Mouse (Mus musculus): ENCODE measurements around the gene Ovca2. TPM values are rescaled to one million over a fixed set of nuclear protein-coding genes. Genes with fewer than 3 reads are reported as not detected.

Ovca2 gene
- total RNA-seq, 1 experiment, result 14.8 TPM

DNA sequence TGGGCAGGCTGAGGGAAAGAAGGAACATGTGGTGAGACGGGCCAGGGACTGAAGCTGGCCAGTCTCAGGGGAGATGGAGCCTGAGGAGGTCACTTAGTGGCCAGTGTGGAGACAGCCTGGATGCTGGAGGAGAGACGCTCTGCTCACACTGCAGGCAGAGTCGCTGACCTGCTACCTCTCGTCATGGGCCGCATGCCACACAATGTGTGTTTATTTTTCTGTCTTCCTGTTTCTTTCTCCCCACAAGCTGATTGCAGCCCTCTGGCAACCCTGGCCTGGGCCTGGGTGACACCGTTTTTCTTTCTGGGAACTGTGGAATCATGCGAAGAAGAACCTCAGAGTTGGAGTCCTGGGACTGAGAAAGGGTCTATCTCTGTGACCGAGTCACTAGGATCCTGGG, 23.1 kb upstream of the Ovca2 start:
- TF ChIP-seq HCFC1 (IDR thresholded peaks at IDR 0.05; ENCODE audit: borderline replicate concordance, insufficient read depth, low read length), result no peak
- TF ChIP-seq MAFK (IDR thresholded peaks at IDR 0.05; ENCODE audit: insufficient read depth, low read depth, low read length), result no peak
- no peak for TF ChIP-seq ZC3H11A (IDR thresholded peaks at IDR 0.05; ENCODE audit: borderline replicate concordance, low read depth, low read length)
- TF ChIP-seq CHD2 (IDR thresholded peaks at IDR 0.05; ENCODE audit: low read depth, low read length), result no peak
- no peak for TF ChIP-seq ZNF384 (IDR thresholded peaks at IDR 0.05; ENCODE audit: low read depth, low read length)
- Histone ChIP-seq H3K36me3 (ENCODE audit: control insufficient read depth, insufficient read depth, low read length, poor library complexity, severe bottlenecking) (no peaks in the 10 kb centered on the region), H3K4me3 (ENCODE audit: insufficient read depth in 1 of 2, low read depth in 1 of 2, low read length in 2 of 2, poor library complexity in 1 of 2, severe bottlenecking in 1 of 2) (no peak overlapping the region), H3K9me3 (ENCODE audit: control insufficient read depth, insufficient read depth, low read depth, low read length) (no peaks in the 10 kb centered on the region), H3K4me1 (ENCODE audit: control insufficient read depth in 2 of 2, insufficient read depth in 2 of 2, low read length in 2 of 2, poor library complexity in 1 of 2) (peaks cover 6 to 24% of the 10 kb centered on the region in 2 experiments), H3K9ac (ENCODE audit: insufficient read depth, low read depth, low read length, poor library complexity, severe bottlenecking) (no peak overlapping the region), H3K27ac (ENCODE audit: insufficient read depth, low read depth, low read length, poor library complexity, severe bottlenecking) (no peak overlapping the region)
- DNase-seq (ENCODE audit: low read depth, low spot score), result no peak
- in situ Hi-C loops (cut with MboI; ENCODE audit: low sequenced_read_pairs in 2 of 2, unreplicated experiment in 2 of 2), result no loop called here

DNA sequence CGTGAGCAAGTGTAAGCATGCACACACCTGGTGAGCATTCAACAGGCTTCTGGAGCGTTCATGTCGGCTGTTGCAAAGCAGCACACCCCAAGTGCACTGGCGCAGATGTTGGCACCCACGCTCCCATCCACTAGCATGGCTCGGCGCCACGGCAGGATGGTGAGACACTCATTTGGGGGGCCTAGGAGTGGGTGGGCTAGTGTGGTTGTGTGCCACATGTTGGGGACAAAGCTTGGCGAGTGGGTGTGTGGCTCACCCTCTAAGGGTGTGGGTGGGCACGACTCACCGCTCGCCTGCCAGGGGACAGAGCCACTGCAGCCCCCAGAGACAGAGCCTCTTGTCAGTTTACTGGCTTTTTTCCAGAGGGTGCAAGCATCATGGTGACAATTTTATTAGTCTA, 22.3 kb upstream of the Ovca2 start:
- in situ Hi-C loops (cut with MboI; ENCODE audit: low sequenced_read_pairs in 2 of 2, unreplicated experiment in 2 of 2), result no loop called here
- TF ChIP-seq CHD2 (IDR thresholded peaks at IDR 0.05; ENCODE audit: low read depth, low read length) (no peak), HCFC1 (IDR thresholded peaks at IDR 0.05; ENCODE audit: borderline replicate concordance, insufficient read depth, low read length) (no peak), ZC3H11A (IDR thresholded peaks at IDR 0.05; ENCODE audit: borderline replicate concordance, low read depth, low read length) (no peak), ZNF384 (IDR thresholded peaks at IDR 0.05; ENCODE audit: low read depth, low read length) (no peak), MAFK (IDR thresholded peaks at IDR 0.05; ENCODE audit: insufficient read depth, low read depth, low read length) (no peak)
- Histone ChIP-seq H3K9me3 (ENCODE audit: control insufficient read depth, insufficient read depth, low read depth, low read length) (no peaks in the 10 kb centered on the region), H3K4me3 (ENCODE audit: insufficient read depth in 1 of 2, low read depth in 1 of 2, low read length in 2 of 2, poor library complexity in 1 of 2, severe bottlenecking in 1 of 2) (no peak overlapping the region), H3K4me1 (ENCODE audit: control insufficient read depth in 2 of 2, insufficient read depth in 2 of 2, low read length in 2 of 2, poor library complexity in 1 of 2) (peaks cover 6 to 21% of the 10 kb centered on the region in 2 experiments), H3K36me3 (ENCODE audit: control insufficient read depth, insufficient read depth, low read length, poor library complexity, severe bottlenecking) (no peaks in the 10 kb centered on the region), H3K27ac (ENCODE audit: insufficient read depth, low read depth, low read length, poor library complexity, severe bottlenecking) (no peak overlapping the region), H3K9ac (ENCODE audit: insufficient read depth, low read depth, low read length, poor library complexity, severe bottlenecking) (no peak overlapping the region)
- DNase-seq (ENCODE audit: low read depth, low spot score), result no peak

DNA sequence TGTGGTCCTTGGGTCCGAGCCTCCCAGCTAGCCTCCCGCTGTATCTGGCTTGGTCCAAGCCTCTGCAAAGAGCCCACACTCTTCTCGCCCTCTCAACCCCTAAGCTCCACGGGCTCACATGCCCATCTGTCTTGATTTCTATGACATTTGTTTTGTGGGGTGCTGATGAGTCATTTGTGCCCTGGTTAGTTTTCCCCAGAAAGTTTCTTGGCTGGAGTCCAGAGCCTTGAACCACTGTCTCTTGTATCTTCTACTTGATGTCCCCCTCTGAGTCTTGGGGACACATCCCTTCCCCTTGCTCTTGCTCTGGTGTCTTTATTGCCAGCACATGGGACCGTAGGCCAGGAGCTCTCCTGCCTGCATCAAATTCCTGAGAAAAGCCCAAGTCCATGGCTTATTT, 21.3 kb upstream of the Ovca2 start:
- DNase-seq (ENCODE audit: low read depth, low spot score), result no peak
- no peaks in the 10 kb centered on the region for H3K9me3 ChIP-seq (ENCODE audit: control insufficient read depth, insufficient read depth, low read depth, low read length)
- peaks cover 2 to 23% of the 10 kb centered on the region in 2 experiments; a peak in 3 of 4 replicates for H3K4me1 ChIP-seq (ENCODE audit: control insufficient read depth in 2 of 2, insufficient read depth in 2 of 2, low read length in 2 of 2, poor library complexity in 1 of 2)
- no peak overlapping the region for H3K9ac ChIP-seq (ENCODE audit: insufficient read depth, low read depth, low read length, poor library complexity, severe bottlenecking)
- no peak overlapping the region for H3K4me3 ChIP-seq (ENCODE audit: insufficient read depth in 1 of 2, low read depth in 1 of 2, low read length in 2 of 2, poor library complexity in 1 of 2, severe bottlenecking in 1 of 2)
- H3K36me3 ChIP-seq (ENCODE audit: control insufficient read depth, insufficient read depth, low read length, poor library complexity, severe bottlenecking), result no peaks in the 10 kb centered on the region
- TF ChIP-seq ZNF384 (IDR thresholded peaks at IDR 0.05; ENCODE audit: low read depth, low read length) (no peak), CHD2 (IDR thresholded peaks at IDR 0.05; ENCODE audit: low read depth, low read length) (no peak), HCFC1 (IDR thresholded peaks at IDR 0.05; ENCODE audit: borderline replicate concordance, insufficient read depth, low read length) (no peak), MAFK (IDR thresholded peaks at IDR 0.05; ENCODE audit: insufficient read depth, low read depth, low read length) (no peak), ZC3H11A (IDR thresholded peaks at IDR 0.05; ENCODE audit: borderline replicate concordance, low read depth, low read length) (no peak)
- H3K27ac ChIP-seq (ENCODE audit: insufficient read depth, low read depth, low read length, poor library complexity, severe bottlenecking), result no peak overlapping the region
- in situ Hi-C loops (cut with MboI; ENCODE audit: low sequenced_read_pairs in 2 of 2, unreplicated experiment in 2 of 2), result no loop called here

DNA sequence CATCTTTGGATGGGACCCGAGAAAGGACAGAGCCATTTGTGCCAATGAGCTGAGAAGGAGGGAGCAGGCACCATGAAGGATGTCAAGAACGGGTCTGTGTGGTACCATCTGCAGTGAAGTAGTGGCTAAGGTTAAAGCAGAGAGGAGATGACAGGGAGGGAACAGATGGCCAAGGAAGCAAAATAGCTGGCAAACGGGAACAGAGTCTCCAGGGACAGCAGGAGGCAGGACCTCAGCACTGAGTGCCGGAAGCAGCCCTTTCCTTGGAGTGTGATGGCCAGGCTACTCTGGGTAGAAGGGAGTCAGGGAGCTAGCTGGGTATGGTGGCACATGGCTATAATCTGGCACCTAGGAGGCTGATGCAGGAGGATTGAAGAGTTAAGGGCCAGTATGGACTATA, 20.2 kb upstream of the Ovca2 start:
- in situ Hi-C loops (cut with MboI; ENCODE audit: low sequenced_read_pairs in 2 of 2, unreplicated experiment in 2 of 2), result no loop called here
- Histone ChIP-seq H3K36me3 (ENCODE audit: control insufficient read depth, insufficient read depth, low read length, poor library complexity, severe bottlenecking) (no peaks in the 10 kb centered on the region), H3K9ac (ENCODE audit: insufficient read depth, low read depth, low read length, poor library complexity, severe bottlenecking) (no peak overlapping the region), H3K9me3 (ENCODE audit: control insufficient read depth, insufficient read depth, low read depth, low read length) (no peaks in the 10 kb centered on the region), H3K4me3 (ENCODE audit: insufficient read depth in 1 of 2, low read depth in 1 of 2, low read length in 2 of 2, poor library complexity in 1 of 2, severe bottlenecking in 1 of 2) (no peak overlapping the region), H3K4me1 (ENCODE audit: control insufficient read depth in 2 of 2, insufficient read depth in 2 of 2, low read length in 2 of 2, poor library complexity in 1 of 2) (peaks cover 2 to 19% of the 10 kb centered on the region in 2 experiments; a peak in 3 of 4 replicates), H3K27ac (ENCODE audit: insufficient read depth, low read depth, low read length, poor library complexity, severe bottlenecking) (no peak overlapping the region)
- no peak for DNase-seq (ENCODE audit: low read depth, low spot score)
- TF ChIP-seq HCFC1 (IDR thresholded peaks at IDR 0.05; ENCODE audit: borderline replicate concordance, insufficient read depth, low read length) (no peak), CHD2 (IDR thresholded peaks at IDR 0.05; ENCODE audit: low read depth, low read length) (no peak), ZNF384 (IDR thresholded peaks at IDR 0.05; ENCODE audit: low read depth, low read length) (no peak), ZC3H11A (IDR thresholded peaks at IDR 0.05; ENCODE audit: borderline replicate concordance, low read depth, low read length) (no peak), MAFK (IDR thresholded peaks at IDR 0.05; ENCODE audit: insufficient read depth, low read depth, low read length) (no peak)

DNA sequence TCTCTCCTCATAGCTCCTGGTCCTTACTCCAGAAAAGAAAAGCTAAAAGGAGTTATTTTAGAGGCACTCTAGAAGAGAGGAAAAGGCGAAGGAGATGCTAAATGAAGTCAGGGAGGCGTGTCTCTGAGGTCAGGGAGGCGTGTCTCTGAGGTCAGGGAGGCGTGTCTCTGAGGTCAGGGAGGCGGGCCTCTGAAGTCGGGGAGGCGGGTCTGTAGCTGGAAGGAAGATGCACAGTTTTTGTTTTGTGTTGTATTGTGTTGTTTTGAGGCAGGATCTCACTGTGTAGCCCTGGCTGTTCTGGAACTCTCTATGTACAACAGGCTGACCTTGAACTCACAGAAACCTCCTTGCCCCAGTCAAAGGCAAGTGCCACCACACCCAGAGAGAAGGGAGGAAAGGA, 19.3 kb upstream of the Ovca2 start:
- Histone ChIP-seq H3K4me1 (ENCODE audit: control insufficient read depth in 2 of 2, insufficient read depth in 2 of 2, low read length in 2 of 2, poor library complexity in 1 of 2) (peaks cover 2 to 18% of the 10 kb centered on the region in 2 experiments; a peak in 3 of 4 replicates), H3K4me3 (ENCODE audit: insufficient read depth in 1 of 2, low read depth in 1 of 2, low read length in 2 of 2, poor library complexity in 1 of 2, severe bottlenecking in 1 of 2) (no peak overlapping the region), H3K36me3 (ENCODE audit: control insufficient read depth, insufficient read depth, low read length, poor library complexity, severe bottlenecking) (no peaks in the 10 kb centered on the region), H3K9me3 (ENCODE audit: control insufficient read depth, insufficient read depth, low read depth, low read length) (no peaks in the 10 kb centered on the region), H3K27ac (ENCODE audit: insufficient read depth, low read depth, low read length, poor library complexity, severe bottlenecking) (no peak overlapping the region), H3K9ac (ENCODE audit: insufficient read depth, low read depth, low read length, poor library complexity, severe bottlenecking) (no peak overlapping the region)
- DNase-seq (ENCODE audit: low read depth, low spot score), result no peak
- TF ChIP-seq ZC3H11A (IDR thresholded peaks at IDR 0.05; ENCODE audit: borderline replicate concordance, low read depth, low read length), result no peak
- no peak for TF ChIP-seq CHD2 (IDR thresholded peaks at IDR 0.05; ENCODE audit: low read depth, low read length)
- TF ChIP-seq HCFC1 (IDR thresholded peaks at IDR 0.05; ENCODE audit: borderline replicate concordance, insufficient read depth, low read length), result no peak
- no peak for TF ChIP-seq ZNF384 (IDR thresholded peaks at IDR 0.05; ENCODE audit: low read depth, low read length)
- no peak for TF ChIP-seq MAFK (IDR thresholded peaks at IDR 0.05; ENCODE audit: insufficient read depth, low read depth, low read length)
- in situ Hi-C loops (cut with MboI; ENCODE audit: low sequenced_read_pairs in 2 of 2, unreplicated experiment in 2 of 2), result no loop called here
